Mouse (Mus musculus): Measurements from ENCODE around the gene Macrod2. TPM values are rescaled to one million over a fixed set of nuclear protein-coding genes. Genes with fewer than 3 reads are reported as not detected.

Macrod2 gene
- polyA plus RNA-seq, 1 experiment = 16.3 TPM

DNA sequence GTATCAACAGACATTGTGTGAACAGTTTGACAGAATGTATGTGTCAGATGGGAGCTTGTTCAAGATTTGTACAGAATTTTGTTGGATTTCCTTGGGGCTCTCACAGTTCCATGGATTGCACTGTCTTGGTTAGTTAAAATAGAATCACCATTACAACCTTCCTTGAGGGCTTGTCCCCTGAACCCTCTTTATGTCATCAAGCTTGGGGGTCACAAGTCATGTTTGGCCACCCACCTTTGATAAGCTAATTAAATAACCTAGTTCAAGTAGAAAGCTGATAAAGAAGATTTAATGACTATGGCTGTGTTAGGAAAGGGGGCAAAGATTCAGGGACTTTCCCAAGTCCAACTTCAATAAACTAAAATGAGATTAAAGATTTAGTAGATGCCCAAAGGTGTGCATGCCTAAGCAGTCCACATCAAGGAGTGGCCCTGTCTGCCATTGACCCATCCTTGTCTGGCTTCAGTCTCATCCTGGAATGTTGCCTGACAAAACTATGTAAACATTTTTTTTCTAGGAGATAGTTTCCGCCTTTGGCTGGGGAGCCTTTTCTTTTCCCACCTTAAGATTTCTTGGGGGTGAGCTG is 1163.2 kb downstream of the Macrod2 start:
- Histone ChIP-seq H3K36me3 (ENCODE audit: control insufficient read depth, insufficient read depth, low read length) (no peaks in the 10 kb centered on the region), H3K4me3 (ENCODE audit: control insufficient read depth, low read depth, low read length) (no peak overlapping the region), H3K4me1 (ENCODE audit: control insufficient read depth, insufficient read depth, low read length) (no peaks in the 10 kb centered on the region), H3K27me3 (ENCODE audit: control insufficient read depth, insufficient read depth, low read length) (no peaks in the 10 kb centered on the region), H3K27ac (ENCODE audit: control insufficient read depth, insufficient read depth, low read depth, low read length) (no peak overlapping the region)
- TF ChIP-seq POLR2A (IDR thresholded peaks at IDR 0.05; ENCODE audit: control insufficient read depth, low read depth, low read length) (no peak), CTCF (IDR thresholded peaks at IDR 0.05; ENCODE audit: control insufficient read depth, insufficient read depth, insufficient replicate concordance, low read depth, low read length) (no peak)

DNA sequence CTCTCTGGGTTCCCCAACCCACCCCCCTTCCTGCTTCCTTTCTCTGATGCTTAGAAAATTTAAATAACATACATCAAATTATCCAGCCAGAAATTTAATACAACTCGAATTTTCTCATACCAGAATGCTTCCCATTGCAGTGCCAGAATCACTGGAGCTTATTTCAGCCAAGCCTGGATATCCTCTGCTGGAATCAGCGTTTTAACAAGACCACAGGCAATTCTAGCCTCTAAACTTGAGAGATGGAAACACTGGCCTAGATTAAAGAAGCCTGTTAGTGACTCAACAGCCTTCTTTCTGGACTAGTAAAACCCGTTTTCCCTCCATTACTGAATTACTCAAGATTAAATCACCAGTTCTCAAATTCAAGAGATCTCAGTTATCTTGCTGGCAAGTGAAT is 1170.9 kb downstream of the Macrod2 start:
- H3K4me1 ChIP-seq (ENCODE audit: control insufficient read depth, insufficient read depth, low read length) = no peaks in the 10 kb centered on the region
- no peaks in the 10 kb centered on the region for H3K36me3 ChIP-seq (ENCODE audit: control insufficient read depth, insufficient read depth, low read length)
- no peak overlapping the region for H3K4me3 ChIP-seq (ENCODE audit: control insufficient read depth, low read depth, low read length)
- H3K27ac ChIP-seq (ENCODE audit: control insufficient read depth, insufficient read depth, low read depth, low read length) = no peak overlapping the region
- H3K27me3 ChIP-seq (ENCODE audit: control insufficient read depth, insufficient read depth, low read length) = no peaks in the 10 kb centered on the region
- no peak for TF ChIP-seq POLR2A (IDR thresholded peaks at IDR 0.05; ENCODE audit: control insufficient read depth, low read depth, low read length)
- no peak for TF ChIP-seq CTCF (IDR thresholded peaks at IDR 0.05; ENCODE audit: control insufficient read depth, insufficient read depth, insufficient replicate concordance, low read depth, low read length)

DNA sequence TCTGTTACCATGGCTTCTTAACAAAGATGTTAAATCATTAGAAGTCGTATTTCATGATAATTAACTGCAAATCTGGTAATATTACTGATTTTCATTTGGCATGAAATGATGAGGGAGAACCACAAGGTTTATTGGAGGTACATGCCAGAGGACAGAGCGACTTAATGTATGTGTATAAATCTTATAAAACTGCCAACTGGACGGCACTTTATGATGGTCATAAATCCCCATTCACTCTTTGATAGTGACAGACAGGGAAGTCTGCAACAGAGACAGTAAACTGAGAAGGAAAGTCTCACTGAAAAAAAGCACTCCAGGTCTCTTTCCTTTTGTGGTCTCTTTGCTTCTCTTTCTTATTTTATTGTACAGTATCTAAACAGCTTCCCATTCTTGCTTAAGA is 1176.3 kb downstream of the Macrod2 start:
- no peak for TF ChIP-seq CTCF (IDR thresholded peaks at IDR 0.05; ENCODE audit: control insufficient read depth, insufficient read depth, insufficient replicate concordance, low read depth, low read length)
- TF ChIP-seq POLR2A (IDR thresholded peaks at IDR 0.05; ENCODE audit: control insufficient read depth, low read depth, low read length) = no peak
- no peaks in the 10 kb centered on the region for H3K4me1 ChIP-seq (ENCODE audit: control insufficient read depth, insufficient read depth, low read length)
- H3K27me3 ChIP-seq (ENCODE audit: control insufficient read depth, insufficient read depth, low read length) = no peaks in the 10 kb centered on the region
- no peak overlapping the region for H3K27ac ChIP-seq (ENCODE audit: control insufficient read depth, insufficient read depth, low read depth, low read length)
- no peaks in the 10 kb centered on the region for H3K36me3 ChIP-seq (ENCODE audit: control insufficient read depth, insufficient read depth, low read length)
- H3K4me3 ChIP-seq (ENCODE audit: control insufficient read depth, low read depth, low read length) = no peak overlapping the region

DNA sequence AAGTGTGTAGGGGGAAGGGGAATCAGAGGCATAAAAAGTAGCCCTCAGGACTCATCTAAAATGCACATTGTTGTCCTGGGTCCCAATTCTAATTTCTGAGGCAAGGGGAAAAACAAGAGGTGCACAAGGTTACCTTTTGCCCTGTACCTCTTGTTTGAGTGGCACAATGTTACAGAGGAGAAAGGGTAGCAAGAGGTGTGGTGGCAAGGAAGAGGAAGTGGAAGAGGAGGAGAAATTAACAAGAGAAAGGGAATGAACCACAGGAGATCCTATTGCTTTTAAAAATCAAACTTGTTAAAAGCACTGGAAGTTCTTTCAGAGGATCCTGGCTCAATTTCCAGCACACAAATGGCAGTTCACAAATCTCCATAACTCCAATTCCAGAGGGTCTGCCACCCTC is 1183.1 kb downstream of the Macrod2 start:
- no peak for TF ChIP-seq CTCF (IDR thresholded peaks at IDR 0.05; ENCODE audit: control insufficient read depth, insufficient read depth, insufficient replicate concordance, low read depth, low read length)
- TF ChIP-seq POLR2A (IDR thresholded peaks at IDR 0.05; ENCODE audit: control insufficient read depth, low read depth, low read length) = no peak
- H3K27ac ChIP-seq (ENCODE audit: control insufficient read depth, insufficient read depth, low read depth, low read length) = no peak overlapping the region

DNA sequence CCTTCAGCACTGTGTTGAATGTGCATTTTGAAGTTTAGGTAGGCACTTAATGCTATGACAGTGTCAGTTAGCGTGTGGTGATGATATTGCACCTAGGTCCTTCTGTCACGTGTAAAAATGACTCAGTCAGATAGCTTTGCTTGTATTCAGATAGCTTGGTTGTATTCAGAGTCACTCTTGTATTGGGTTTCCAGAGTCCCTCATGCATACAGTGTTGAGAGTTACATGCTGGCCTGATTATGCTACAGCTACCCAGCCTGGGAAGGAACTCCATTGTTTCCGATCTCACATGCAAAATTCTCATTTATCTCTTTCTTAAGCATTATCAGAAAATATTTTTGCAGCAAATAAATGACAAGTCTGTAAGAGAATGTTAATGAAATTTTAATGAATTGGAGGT is 1187.3 kb downstream of the Macrod2 start:
- Histone ChIP-seq H3K4me1 (ENCODE audit: control insufficient read depth, insufficient read depth, low read length) (no peaks in the 10 kb centered on the region), H3K27me3 (ENCODE audit: control insufficient read depth, insufficient read depth, low read length) (no peaks in the 10 kb centered on the region), H3K27ac (ENCODE audit: control insufficient read depth, insufficient read depth, low read depth, low read length) (no peak overlapping the region), H3K4me3 (ENCODE audit: control insufficient read depth, low read depth, low read length) (no peak overlapping the region), H3K36me3 (ENCODE audit: control insufficient read depth, insufficient read depth, low read length) (no peaks in the 10 kb centered on the region)
- no peak for TF ChIP-seq CTCF (IDR thresholded peaks at IDR 0.05; ENCODE audit: control insufficient read depth, insufficient read depth, insufficient replicate concordance, low read depth, low read length)
- no peak for TF ChIP-seq POLR2A (IDR thresholded peaks at IDR 0.05; ENCODE audit: control insufficient read depth, low read depth, low read length)

More for the DNA sequence above, 1183.1 kb downstream of the Macrod2 start:
- H3K4me1 ChIP-seq (ENCODE audit: control insufficient read depth, insufficient read depth, low read length) = no peaks in the 10 kb centered on the region
- no peak overlapping the region for H3K4me3 ChIP-seq (ENCODE audit: control insufficient read depth, low read depth, low read length)
- no peaks in the 10 kb centered on the region for H3K27me3 ChIP-seq (ENCODE audit: control insufficient read depth, insufficient read depth, low read length)
- H3K36me3 ChIP-seq (ENCODE audit: control insufficient read depth, insufficient read depth, low read length) = no peaks in the 10 kb centered on the region

DNA sequence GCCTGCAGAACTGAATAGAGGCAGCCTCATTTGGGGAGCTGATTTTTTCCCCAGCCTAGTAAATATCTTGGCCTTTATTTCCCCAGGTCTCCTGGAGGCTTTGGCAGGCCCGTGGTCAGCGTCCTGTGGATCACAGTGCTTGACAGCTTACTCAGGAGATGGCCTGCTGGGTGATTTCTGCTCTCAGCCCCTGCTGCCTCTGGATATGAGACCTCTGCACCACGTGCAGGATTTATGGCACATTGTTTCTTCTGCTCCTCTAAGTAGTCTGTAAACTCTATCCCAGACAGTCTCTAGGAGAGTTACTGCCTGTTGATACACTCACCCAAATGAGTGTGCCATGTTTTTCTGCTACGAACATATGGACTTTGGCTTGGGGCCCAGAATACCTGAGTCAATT is 1187.8 kb downstream of the Macrod2 start:
- Histone ChIP-seq H3K4me1 (ENCODE audit: control insufficient read depth, insufficient read depth, low read length) (no peaks in the 10 kb centered on the region), H3K27ac (ENCODE audit: control insufficient read depth, insufficient read depth, low read depth, low read length) (no peak overlapping the region)
- TF ChIP-seq CTCF (IDR thresholded peaks at IDR 0.05; ENCODE audit: control insufficient read depth, insufficient read depth, insufficient replicate concordance, low read depth, low read length) = no peak
- no peak for TF ChIP-seq POLR2A (IDR thresholded peaks at IDR 0.05; ENCODE audit: control insufficient read depth, low read depth, low read length)

DNA sequence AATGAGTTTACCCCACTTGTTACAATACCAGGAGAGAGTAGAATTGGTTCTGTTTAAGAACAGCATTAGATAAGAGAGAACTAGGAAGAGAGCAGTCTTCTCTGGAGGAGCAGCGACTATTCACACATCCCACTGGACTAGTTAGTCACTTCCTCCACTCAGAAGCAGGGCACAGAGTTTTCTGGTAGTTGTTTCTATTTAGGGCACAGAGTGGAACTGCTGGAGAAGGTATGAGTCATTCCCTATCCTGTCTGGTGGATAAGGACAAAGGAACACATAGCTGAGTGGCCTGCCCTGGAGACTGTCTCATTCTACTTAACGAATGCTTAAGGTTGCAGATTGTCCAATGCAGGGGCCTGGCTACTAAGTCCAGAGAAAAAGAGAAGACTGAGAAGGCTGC is 1192.2 kb downstream of the Macrod2 start:
- TF ChIP-seq POLR2A (IDR thresholded peaks at IDR 0.05; ENCODE audit: control insufficient read depth, low read depth, low read length) (no peak), CTCF (IDR thresholded peaks at IDR 0.05; ENCODE audit: control insufficient read depth, insufficient read depth, insufficient replicate concordance, low read depth, low read length) (no peak)
- no peaks in the 10 kb centered on the region for H3K4me1 ChIP-seq (ENCODE audit: control insufficient read depth, insufficient read depth, low read length)
- H3K27ac ChIP-seq (ENCODE audit: control insufficient read depth, insufficient read depth, low read depth, low read length) = no peak overlapping the region
- no peak overlapping the region for H3K4me3 ChIP-seq (ENCODE audit: control insufficient read depth, low read depth, low read length)
- no peaks in the 10 kb centered on the region for H3K27me3 ChIP-seq (ENCODE audit: control insufficient read depth, insufficient read depth, low read length)
- H3K36me3 ChIP-seq (ENCODE audit: control insufficient read depth, insufficient read depth, low read length) = no peaks in the 10 kb centered on the region

More for the DNA sequence above, 1187.8 kb downstream of the Macrod2 start:
- no peaks in the 10 kb centered on the region for H3K36me3 ChIP-seq (ENCODE audit: control insufficient read depth, insufficient read depth, low read length)
- H3K4me3 ChIP-seq (ENCODE audit: control insufficient read depth, low read depth, low read length) = no peak overlapping the region
- H3K27me3 ChIP-seq (ENCODE audit: control insufficient read depth, insufficient read depth, low read length) = no peaks in the 10 kb centered on the region

DNA sequence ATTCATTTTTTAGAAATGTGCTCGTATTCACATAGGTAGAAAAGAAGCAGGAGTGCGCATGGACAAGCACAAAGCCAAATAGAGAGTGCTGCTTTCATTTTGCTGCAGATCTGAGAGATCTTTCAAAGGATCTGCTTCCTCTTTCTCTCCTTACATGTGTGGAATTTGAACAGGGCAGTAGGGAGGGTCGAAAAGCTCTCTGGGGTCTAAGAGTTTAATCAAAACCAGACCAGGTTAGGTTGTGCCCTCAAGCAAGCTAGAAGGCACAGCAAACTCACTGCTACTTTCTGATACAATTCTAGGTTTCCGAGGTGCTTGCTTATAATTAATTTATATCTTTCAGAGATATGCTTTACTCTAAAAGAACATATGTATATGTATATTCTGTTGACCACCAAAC is 1196.2 kb downstream of the Macrod2 start:
- Histone ChIP-seq H3K4me1 (ENCODE audit: control insufficient read depth, insufficient read depth, low read length) (no peaks in the 10 kb centered on the region), H3K4me3 (ENCODE audit: control insufficient read depth, low read depth, low read length) (no peak overlapping the region), H3K36me3 (ENCODE audit: control insufficient read depth, insufficient read depth, low read length) (no peaks in the 10 kb centered on the region), H3K27me3 (ENCODE audit: control insufficient read depth, insufficient read depth, low read length) (no peaks in the 10 kb centered on the region), H3K27ac (ENCODE audit: control insufficient read depth, insufficient read depth, low read depth, low read length) (no peak overlapping the region)
- no peak for TF ChIP-seq CTCF (IDR thresholded peaks at IDR 0.05; ENCODE audit: control insufficient read depth, insufficient read depth, insufficient replicate concordance, low read depth, low read length)
- TF ChIP-seq POLR2A (IDR thresholded peaks at IDR 0.05; ENCODE audit: control insufficient read depth, low read depth, low read length) = no peak

Data from testis, adult 2 months (tissue).